Mouse (Mus musculus) cerebral cortex, adult 2 months (tissue): ENCODE data around the gene Gucy2d.

ENCODE experiments used
- WGBS: fragments of 180-500 bp; shearing (Covaris S2); methylation state at CpG from one replicate; pipeline ENCODE4 v1.1.7; 2018; 5-methylcytosine and 5-hydroxymethylcytosine counted together

The Gucy2d gene

GRCm38 (mm10) chr7:98523070-98523812, 83.0 kb downstream of the Gucy2d start:
- WGBS: 66% methylated on average over 8 of the region's 8 CpGs

- WGBS: 18% methylated on average over 7 of the region's 7 CpGs
These were observed 83.7 kb downstream of the Gucy2d start for GRCm38 (mm10) chr7:98523813-98524361.

GRCm38 (mm10) chr7:98524401-98524800, 84.2 kb downstream of the Gucy2d start:
- 58% methylated on average over 6 of the region's 6 CpGs for WGBS

GRCm38 (mm10) chr7:98524869-98525699, 84.9 kb downstream of the Gucy2d start:
- WGBS: 91% methylated on average over 6 of the region's 6 CpGs
